23 mouse cellular contexts compared by ENCODE assay signal in the genomic region with DNA sequence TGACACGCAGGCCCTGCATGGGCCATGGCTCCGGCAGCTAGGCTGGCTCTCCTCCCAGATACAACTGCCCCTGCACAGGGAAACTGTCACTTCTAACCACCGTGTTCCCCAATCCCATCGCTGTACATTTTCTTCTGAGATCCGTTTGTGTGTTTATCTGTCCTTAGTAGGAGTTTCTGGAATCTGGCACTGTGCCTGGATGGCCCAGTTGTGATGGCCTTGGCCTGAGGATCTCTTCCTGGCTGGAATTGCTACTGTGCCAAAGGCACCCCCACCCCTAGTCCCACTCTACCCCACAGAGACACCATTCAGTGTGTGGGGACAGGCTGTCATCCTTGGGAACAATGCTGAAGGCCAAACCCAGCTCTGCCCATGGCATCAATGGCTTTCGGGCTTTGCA. TPM values are rescaled to one million over a fixed set of nuclear protein-coding genes. Genes with fewer than 3 reads are reported as not detected.
DNase-seq lines count a peak whose midpoint lies in the region; ATAC-seq and TF ChIP-seq lines count a peak whose summit lies in the region.
"Had no signal": no experiment of that assay in that cellular context is flagged by ENCODE, and none has a peak within 500 bp of the region (broad histone marks: within the 10 kb centered on the region; RNA-seq: fewer than 3 reads in every experiment).

No protein-coding gene starts in this region.

- H3K36me3 ChIP-seq in lung, postnatal 0 days (ENCODE audit: insufficient read depth, low read length), result no peaks in the 10 kb centered on the region
- no peaks in the 10 kb centered on the region for H3K36me3 ChIP-seq in thymus, adult 2 months (ENCODE audit: control insufficient read depth, insufficient read depth, low read length)
- H3K36me3 ChIP-seq: forebrain, embryonic 12.5 days; heart, embryonic 10.5 days; hindbrain, embryonic 15.5 days; limb, embryonic 10.5 days had no signal

- no peaks in the 10 kb centered on the region for H3K9me3 ChIP-seq in lung, postnatal 0 days (ENCODE audit: low read length)
- H3K9me3 ChIP-seq: forebrain, embryonic 12.5 days; heart, embryonic 10.5 days; hindbrain, embryonic 15.5 days; limb, embryonic 10.5 days had no signal

- no peak for TF ChIP-seq CTCF in lung, postnatal 0 days (IDR thresholded peaks at IDR 0.05)
- TF ChIP-seq CTCF in lung, adult 2 months (IDR thresholded peaks at IDR 0.05; ENCODE audit: insufficient read depth, low read length), result no peak
- TF ChIP-seq CTCF in thymus, adult 2 months (IDR thresholded peaks at IDR 0.05; ENCODE audit: borderline replicate concordance, control insufficient read depth, extremely low read depth, insufficient read depth, low read length, poor library complexity), result no peak

- TF ChIP-seq EP300 in lung, postnatal 0 days (IDR thresholded peaks at IDR 0.05), result no peak

- H3K27me3 ChIP-seq in lung, postnatal 0 days (replicated peaks; ENCODE audit: insufficient read depth, low read length), result no peaks in the 10 kb centered on the region
- no peaks in the 10 kb centered on the region for H3K27me3 ChIP-seq in thymus, adult 2 months (ENCODE audit: control insufficient read depth, insufficient read depth, low read length)

- ATAC-seq in lung, postnatal 0 days, result peak; percentile 11

- peak; percentile 11 for DNase-seq in heart, postnatal 4 days
- no peak for DNase-seq in heart, postnatal 36 days
- peak; percentile 61 for DNase-seq in lung, postnatal 0 days (ENCODE audit: low spot score)
- no peak for DNase-seq in lung, adult 2 months
- DNase-seq in adrenal gland, postnatal 14 days, result peak; percentile 67
- DNase-seq in testis, postnatal 10 days (ENCODE audit: low spot score), result peak; percentile 81
- DNase-seq in thymus, adult 2 months, result no peak
- DNase-seq: cerebellum, adult 11-12 months; cerebellum, postnatal 25 days; gastrocnemius, postnatal 25 days; heart, postnatal 10 days; kidney, adult 2 months; kidney, postnatal 14 days; midbrain, embryonic 14.5 days; right cerebral cortex, adult 18-20 months; thymus, postnatal 36 days had no signal

- no peak overlapping the region for H3K4me2 ChIP-seq in lung, postnatal 0 days (replicated peaks; ENCODE audit: low read depth, low read length)
- H3K4me2 ChIP-seq: forebrain, embryonic 12.5 days; hindbrain, embryonic 15.5 days had no signal

- no peak for TF ChIP-seq POLR2A in lung, adult 2 months (IDR thresholded peaks at IDR 0.05; ENCODE audit: borderline replicate concordance, extremely low read depth, low read depth, low read length)
- TF ChIP-seq POLR2A in thymus, adult 2 months (IDR thresholded peaks at IDR 0.05; ENCODE audit: control insufficient read depth, extremely low read depth, insufficient read depth, low read length, poor library complexity), result no peak

- WGBS in lung, postnatal 0 days, result 45% methylated on average over 6 of the region's 6 CpGs
- WGBS in lung, adult 2 months, result 57% methylated on average over 6 of the region's 6 CpGs
- WGBS in thymus, adult 2 months, result 93% methylated on average over 6 of the region's 6 CpGs

- H3K9ac ChIP-seq in lung, postnatal 0 days (replicated peaks; ENCODE audit: low read depth), result no peak overlapping the region
- H3K9ac ChIP-seq: forebrain, embryonic 12.5 days; hindbrain, embryonic 15.5 days had no signal

- no peaks in the 10 kb centered on the region for H3K4me1 ChIP-seq in lung, postnatal 0 days (ENCODE audit: insufficient read depth, low read depth, low read length)
- 0 out of 2 replicates have a peak, but pooled peaks cover 2% of the 10 kb centered on the region for H3K4me1 ChIP-seq in lung, adult 2 months (ENCODE audit: control insufficient read depth, insufficient read depth, low read length)
- no peaks in the 10 kb centered on the region for H3K4me1 ChIP-seq in thymus, adult 2 months (replicated peaks; ENCODE audit: control insufficient read depth, insufficient read depth, low read length)
- H3K4me1 ChIP-seq: forebrain, embryonic 12.5 days; hindbrain, embryonic 15.5 days had no signal

- no peak overlapping the region for H3K4me3 ChIP-seq in lung, postnatal 0 days (ENCODE audit: low read depth, low read length)
- H3K4me3 ChIP-seq in lung, adult 2 months (replicated peaks; ENCODE audit: extremely low read depth, low read depth, low read length), result no peak overlapping the region
- no peak overlapping the region for H3K4me3 ChIP-seq in thymus, adult 2 months (ENCODE audit: control insufficient read depth, insufficient read depth, low read length)
- H3K4me3 ChIP-seq: forebrain, embryonic 12.5 days; heart, embryonic 10.5 days; hindbrain, embryonic 15.5 days; left cerebral cortex, adult 2 months; limb, embryonic 10.5 days had no signal

- intact Hi-C loops in heart, postnatal 36 days (cut with DNase I), result loop anchor here (2.0 kb wide), 1 partner anchor 39 kb away; no protein-coding TSS in a partner anchor

- no peak overlapping the region for H3K27ac ChIP-seq in lung, postnatal 0 days (ENCODE audit: low read length)
- no peak overlapping the region for H3K27ac ChIP-seq in thymus, adult 2 months (ENCODE audit: control insufficient read depth, insufficient read depth, low read length)
- H3K27ac ChIP-seq: forebrain, embryonic 12.5 days; heart, embryonic 10.5 days; hindbrain, embryonic 15.5 days; left cerebral cortex, adult 2 months; limb, embryonic 10.5 days; macrophage had no signal

RNA-seq across cellular contexts. Expression of gene Tmem184a, which starts 3.8 kb away (rescaled TPM):
- total RNA-seq in heart, postnatal 4 days (2021), result under 1 TPM; 0.07 to 0.14 TPM
- not detected for total RNA-seq in heart, postnatal 36 days (2021)
- polyA plus RNA-seq in lung, postnatal 0 days (2015; fragmentation: Nextera tagmentation; extraction: Ambion mirVana), result 15.5 and 19.1 TPM in 2 replicates
- 53.9 and 61.2 TPM in 2 replicates for polyA plus RNA-seq in lung, adult 2 months (2012; rRNA removed)
- 0.56 and 0.89 TPM in 2 replicates for total RNA-seq in adrenal gland, postnatal 14 days (2021)
- 6.1 and 7.6 TPM in 2 replicates for polyA plus RNA-seq in thymus, adult 2 months (2012; rRNA removed)
- polyA plus RNA-seq: macrophage had no signal

RNA-seq across cellular contexts. Expression of gene Gm26938, which starts 10.2 kb away (rescaled TPM):
- total RNA-seq in heart, postnatal 4 days (2021), result not detected
- not detected for total RNA-seq in heart, postnatal 36 days (2021)
- 0.33 TPM in 1 of 2 replicates, not detected in the other for polyA plus RNA-seq in lung, postnatal 0 days (2015; fragmentation: Nextera tagmentation; extraction: Ambion mirVana)
- not detected in 2 replicates for polyA plus RNA-seq in lung, adult 2 months (2012; rRNA removed)
- not detected in 2 replicates for total RNA-seq in adrenal gland, postnatal 14 days (2021)
- not detected in 2 replicates for polyA plus RNA-seq in thymus, adult 2 months (2012; rRNA removed)
- total RNA-seq: gastrocnemius, postnatal 25 days; heart, postnatal 10 days; left cerebral cortex, adult 2 months had no signal
- polyA plus RNA-seq: forebrain, embryonic 12.5 days; heart, embryonic 10.5 days; hindbrain, embryonic 15.5 days; kidney, adult 2 months; limb, embryonic 10.5 days; macrophage; small intestine, adult 2 months had no signal

RNA-seq across cellular contexts. Expression of gene Psmg3, which starts 10.7 kb away (rescaled TPM):
- total RNA-seq in heart, postnatal 4 days (2021), result 10 to 100 TPM; 12.2 to 15.2 TPM
- total RNA-seq in heart, postnatal 36 days (2021), result 10 to 100 TPM in 1 of 2 experiments, 1 to 10 TPM in 1; 9.5 to 11.8 TPM
- 41.1 and 45.4 TPM in 2 replicates for polyA plus RNA-seq in lung, postnatal 0 days (2015; fragmentation: Nextera tagmentation; extraction: Ambion mirVana)
- polyA plus RNA-seq in lung, adult 2 months (2012; rRNA removed), result 23.6 and 24.4 TPM in 2 replicates
- 14.7 and 18.3 TPM in 2 replicates for total RNA-seq in adrenal gland, postnatal 14 days (2021)
- 43.9 and 51.6 TPM in 2 replicates for polyA plus RNA-seq in thymus, adult 2 months (2012; rRNA removed)

RNA-seq across cellular contexts. Expression of gene Mafk, which starts 24.7 kb away (rescaled TPM):
- total RNA-seq in heart, postnatal 4 days (2021), result 10 to 100 TPM; 28.1 to 29.1 TPM
- total RNA-seq in heart, postnatal 36 days (2021), result 10 to 100 TPM; 36.9 to 37.7 TPM
- polyA plus RNA-seq in lung, postnatal 0 days (2015; fragmentation: Nextera tagmentation; extraction: Ambion mirVana), result 38.5 and 38.9 TPM in 2 replicates
- 49.1 and 55.6 TPM in 2 replicates for polyA plus RNA-seq in lung, adult 2 months (2012; rRNA removed)
- total RNA-seq in adrenal gland, postnatal 14 days (2021), result 25.1 and 29.8 TPM in 2 replicates
- polyA plus RNA-seq in thymus, adult 2 months (2012; rRNA removed), result 43.9 and 44.2 TPM in 2 replicates

RNA-seq across cellular contexts. Expression of gene Ints1, which starts 40.5 kb away (rescaled TPM):
- total RNA-seq in heart, postnatal 4 days (2021), result 10 to 100 TPM; 50.6 to 54.8 TPM
- 10 to 100 TPM; 40.4 to 42.7 TPM for total RNA-seq in heart, postnatal 36 days (2021)
- polyA plus RNA-seq in lung, postnatal 0 days (2015; fragmentation: Nextera tagmentation; extraction: Ambion mirVana), result 8.6 TPM in 2 replicates
- polyA plus RNA-seq in lung, adult 2 months (2012; rRNA removed), result 51.0 and 56.4 TPM in 2 replicates
- 46.7 and 48.2 TPM in 2 replicates for total RNA-seq in adrenal gland, postnatal 14 days (2021)
- 214 and 251 TPM in 2 replicates for polyA plus RNA-seq in thymus, adult 2 months (2012; rRNA removed)

Comparison
In these comparisons a context has a peak if more than half of its experiments do, and no peak if none do; other contexts are left out.
1. DNase-seq: peak in heart, postnatal 4 days (single experiment), lung, postnatal 0 days (single experiment), adrenal gland, postnatal 14 days (single experiment) and testis, postnatal 10 days (single experiment); none in heart, postnatal 36 days (0 of 2), lung, adult 2 months (single experiment) and thymus, adult 2 months (single experiment).